Mouse (Mus musculus) megakaryocyte, adult 5-6 weeks (primary cell): ENCODE results near the gene Vmn1r94. TPM values are rescaled to one million over a fixed set of nuclear protein-coding genes. Genes with fewer than 3 reads are reported as not detected.
"Not testable (repeated sequence)": the region's sequence is repeated elsewhere in the genome, so short reads cannot be mapped to it uniquely, and the experiment has no call there.

ENCODE experiments used
- ATAC-seq: 2 replicates; pipeline ENCODE4 v1.8.0; 2016; ENCODE audit warnings: mild to moderate bottlenecking, inconsistent platforms; ENCODE audit not compliant: poor library complexity, severe bottlenecking
- total RNA-seq, 2 experiments: library from RNA; stranded (forward) in 1 of 2; stranded (reverse) in 1 of 2; fragments of 153-499, 151-499 nt in 1 of 2; fragments of 221-1000, 200-1000 nt in 1 of 2; gene quantifications; 2 replicates each; pipeline versions ENCODE4 v1.2.3 to v1.2.4; 2015 to 2017

Vmn1r94 gene
- total RNA-seq (2015) (not detected in 2 replicates), total RNA-seq (2017) (not detected in 2 replicates)

DNA sequence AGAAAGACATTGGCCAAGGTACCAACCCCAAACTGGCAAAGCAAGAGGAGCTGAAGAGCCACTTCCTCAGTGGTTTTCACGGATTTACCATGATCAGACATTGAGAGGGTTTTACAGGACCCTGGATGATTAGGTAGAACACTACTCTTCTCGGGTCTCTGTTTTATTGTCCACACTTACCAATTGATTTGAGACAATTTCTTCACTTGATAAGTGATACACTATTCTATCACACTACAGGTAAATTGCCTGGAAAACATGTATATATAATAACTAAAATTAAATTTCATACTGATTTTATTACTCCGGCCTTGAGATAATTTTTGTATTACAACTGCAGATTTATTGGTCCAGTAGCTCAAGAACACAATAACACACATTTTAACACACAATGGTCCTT lies at the start of gene Vmn1r94:
Gene Vmn1r94 (minus strand): TSS at position 101 of the 400 bp plus-strand sequence.
- ATAC-seq: not testable (repeated sequence)

- not testable (repeated sequence) for ATAC-seq
Measured at GRCm38 (mm10) chr7:20205507-20205906, 37.3 kb upstream of the Vmn1r94 start, which contains the start of gene Gm6164. Gene Gm6164, minus strand, starts transcription at chr7:20205607.

DNA sequence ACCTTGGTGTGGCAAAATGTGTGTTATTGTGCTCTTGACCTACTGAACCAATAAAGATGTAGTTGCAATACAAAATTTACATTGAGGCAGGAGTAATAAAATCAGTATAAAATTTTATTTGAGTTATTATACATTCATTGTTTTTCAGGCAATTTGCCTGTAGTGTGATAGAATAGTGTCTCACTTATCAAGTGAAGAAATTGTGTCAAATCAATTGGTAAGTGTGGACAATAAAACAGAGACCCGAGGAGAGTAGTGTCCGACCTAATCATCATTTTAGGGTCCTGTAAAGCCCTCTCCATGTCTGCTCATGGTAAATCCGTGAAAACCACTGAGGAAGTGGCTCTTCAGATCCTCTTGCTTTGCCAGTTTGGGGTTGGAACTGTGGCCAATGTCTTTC lies 25.2 kb upstream of the Vmn1r94 start, which contains the start of gene Vmn1r95:
Gene Vmn1r95 (plus strand): TSS at position 301 of the 400 bp plus-strand sequence.
- ATAC-seq: not testable (repeated sequence)

- ATAC-seq: not testable (repeated sequence)
Measured at GRCm38 (mm10) chr7:20138988-20139387, 29.2 kb downstream of the Vmn1r94 start, which contains the start of gene Vmn1r93. Gene Vmn1r93, minus strand, starts transcription at chr7:20139088.

DNA sequence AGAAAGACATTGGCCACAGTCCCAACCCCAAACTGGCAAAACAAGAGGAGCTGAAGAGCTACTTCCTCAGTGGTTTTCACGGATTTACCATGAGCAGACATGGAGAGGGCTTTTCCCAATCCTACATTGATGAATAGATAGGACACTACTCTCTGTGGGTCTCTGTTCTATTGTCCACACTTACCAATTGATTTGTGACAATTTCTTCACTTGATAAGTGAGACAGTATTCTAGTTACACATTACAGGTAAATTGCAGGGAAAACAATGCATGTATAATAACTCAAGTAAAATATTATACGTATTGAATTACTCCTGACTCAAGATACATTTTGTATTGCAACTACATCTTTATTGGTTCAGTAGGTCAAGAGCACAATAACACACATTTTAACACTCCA lies 45.7 kb downstream of the Vmn1r94 start, which contains the start of gene Gm16442:
Gene Gm16442 (minus strand): TSS at position 101 of the 400 bp plus-strand sequence.
- ATAC-seq: not testable (repeated sequence)

Other genes with a start within 250 kb of the Vmn1r94 start
- gene Pvr, start 247.2 kb downstream of the Vmn1r94 start, total RNA-seq (2015): 7.8 TPM in 2 replicates
- 7.6 TPM in 2 replicates for gene Pvr, start 247.2 kb downstream of the Vmn1r94 start, total RNA-seq (2017)
- 0.31 TPM in 1 of 2 replicates, not detected in the other for gene Igsf23, start 217.6 kb downstream of the Vmn1r94 start, total RNA-seq (2015)
- 0.11 TPM in 1 of 2 replicates, not detected in the other for gene Igsf23, start 217.6 kb downstream of the Vmn1r94 start, total RNA-seq (2017)
- not detected in 2 replicates for gene Ceacam20, start 203.0 kb downstream of the Vmn1r94 start, total RNA-seq (2015)
- gene Ceacam20, start 203.0 kb downstream of the Vmn1r94 start, total RNA-seq (2017): not detected in 2 replicates
- not detected in 2 replicates for gene Nlrp9b, start 176.9 kb downstream of the Vmn1r94 start, total RNA-seq (2015)
- gene Nlrp9b, start 176.9 kb downstream of the Vmn1r94 start, total RNA-seq (2017): not detected in 2 replicates
- not detected in 2 replicates for gene Vmn1r91, start 68.7 kb downstream of the Vmn1r94 start, total RNA-seq (2015)
- gene Vmn1r91, start 68.7 kb downstream of the Vmn1r94 start, total RNA-seq (2017): not detected in 2 replicates
- gene Gm16442, start 45.8 kb downstream of the Vmn1r94 start, total RNA-seq (2015): not detected in 2 replicates
- not detected in 2 replicates for gene Gm16442, start 45.8 kb downstream of the Vmn1r94 start, total RNA-seq (2017)
- gene Vmn1r93, start 29.3 kb downstream of the Vmn1r94 start, total RNA-seq (2015): not detected in 2 replicates
- gene Vmn1r93, start 29.3 kb downstream of the Vmn1r94 start, total RNA-seq (2017): not detected in 2 replicates
- gene Vmn1r95, start 25.3 kb upstream of the Vmn1r94 start, total RNA-seq (2015): not detected in 2 replicates
- not detected in 2 replicates for gene Vmn1r95, start 25.3 kb upstream of the Vmn1r94 start, total RNA-seq (2017)
- not detected in 2 replicates for gene Gm6164, start 37.2 kb upstream of the Vmn1r94 start, total RNA-seq (2015)
- not detected in 2 replicates for gene Gm6164, start 37.2 kb upstream of the Vmn1r94 start, total RNA-seq (2017)
- not detected in 2 replicates for gene Gm4498, start 65.5 kb upstream of the Vmn1r94 start, total RNA-seq (2015)
- not detected in 2 replicates for gene Gm4498, start 65.5 kb upstream of the Vmn1r94 start, total RNA-seq (2017)
- not detected in 2 replicates for gene Gm5890, start 94.5 kb upstream of the Vmn1r94 start, total RNA-seq (2015)
- not detected in 2 replicates for gene Gm5890, start 94.5 kb upstream of the Vmn1r94 start, total RNA-seq (2017)
- gene Gm4133, start 165.7 kb upstream of the Vmn1r94 start, total RNA-seq (2015): not detected in 2 replicates
- not detected in 2 replicates for gene Gm4133, start 165.7 kb upstream of the Vmn1r94 start, total RNA-seq (2017)
- gene Gm5728, start 207.0 kb upstream of the Vmn1r94 start, total RNA-seq (2015): not detected in 2 replicates
- gene Gm5728, start 207.0 kb upstream of the Vmn1r94 start, total RNA-seq (2017): not detected in 2 replicates
- not detected in 2 replicates for gene Vmn1r100, start 249.6 kb upstream of the Vmn1r94 start, total RNA-seq (2015)
- gene Vmn1r100, start 249.6 kb upstream of the Vmn1r94 start, total RNA-seq (2017): not detected in 2 replicates